ENCODE assay signal across 20 mouse cellular contexts in the genomic region with DNA sequence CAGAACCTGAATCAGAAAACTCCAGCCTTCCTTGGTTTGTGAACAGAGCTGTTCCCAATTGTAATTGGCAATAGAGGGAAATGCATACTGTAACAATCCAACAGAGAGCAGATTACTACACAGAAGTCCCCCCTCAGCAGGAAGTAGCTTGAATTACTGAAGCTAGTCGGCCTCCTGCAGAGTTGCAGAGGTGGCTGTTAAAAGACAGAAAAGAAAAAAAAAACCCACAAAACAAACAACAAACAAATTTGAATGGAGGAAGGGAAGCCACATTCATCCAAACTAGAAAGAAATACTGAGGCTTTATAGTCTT.
DNase-seq lines count a peak whose midpoint lies in the region; ATAC-seq and TF ChIP-seq lines count a peak whose summit lies in the region.
"Had no signal": no experiment of that assay in that cellular context is flagged by ENCODE, and none has a peak within 500 bp of the region (broad histone marks: within the 10 kb centered on the region; RNA-seq: fewer than 3 reads in every experiment).

No protein-coding gene starts in this region.

- H3K4me2 ChIP-seq in embryonic facial prominence, embryonic 14.5 days (ENCODE audit: low read depth, low read length): no peak overlapping the region
- H3K4me2 ChIP-seq in hindbrain, embryonic 15.5 days: no peak overlapping the region
- H3K4me2 ChIP-seq in forebrain, embryonic 16.5 days (ENCODE audit: low read length): no peak overlapping the region
- H3K4me2 ChIP-seq: embryonic facial prominence, embryonic 13.5 days; heart, embryonic 11.5 days; limb, embryonic 13.5 days; liver, embryonic 12.5 days; midbrain, embryonic 12.5 days had no signal

- H3K27ac ChIP-seq in embryonic facial prominence, embryonic 14.5 days (replicated peaks; ENCODE audit: low read depth, low read length): no peak overlapping the region
- no peak overlapping the region for H3K27ac ChIP-seq in embryonic facial prominence, embryonic 10.5 days (replicated peaks)
- peak overlapping the region; percentile 51; the same call in 1 of the 2 replicates for H3K27ac ChIP-seq in hindbrain, embryonic 15.5 days (replicated peaks)
- no peak overlapping the region for H3K27ac ChIP-seq in hindbrain, embryonic 10.5 days
- 0 out of 2 replicates have a peak overlapping the region, but pooled peaks have one; percentile 44 for H3K27ac ChIP-seq in forebrain, embryonic 16.5 days (ENCODE audit: low read length)
- H3K27ac ChIP-seq in kidney, adult 2 months (ENCODE audit: insufficient read depth, low read depth, low read length): no peak overlapping the region
- H3K27ac ChIP-seq: embryonic facial prominence, embryonic 13.5 days; limb, embryonic 13.5 days; liver, embryonic 12.5 days; midbrain, embryonic 12.5 days had no signal

- TF ChIP-seq POLR2A in kidney, adult 2 months (IDR thresholded peaks at IDR 0.05; ENCODE audit: low read depth, low read length): no peak

- H3K27me3 ChIP-seq in embryonic facial prominence, embryonic 14.5 days (replicated peaks; ENCODE audit: control insufficient read depth, insufficient read depth, low read length): no peaks in the 10 kb centered on the region
- H3K27me3 ChIP-seq in embryonic facial prominence, embryonic 10.5 days (replicated peaks; ENCODE audit: low read depth, poor library complexity, severe bottlenecking): no peaks in the 10 kb centered on the region
- no peaks in the 10 kb centered on the region for H3K27me3 ChIP-seq in hindbrain, embryonic 15.5 days
- no peaks in the 10 kb centered on the region for H3K27me3 ChIP-seq in hindbrain, embryonic 10.5 days (ENCODE audit: insufficient read depth, poor library complexity, severe bottlenecking)
- H3K27me3 ChIP-seq in forebrain, embryonic 16.5 days (replicated peaks; ENCODE audit: control insufficient read depth, insufficient read depth, low read length): no peaks in the 10 kb centered on the region
- H3K27me3 ChIP-seq in kidney, adult 2 months (replicated peaks; ENCODE audit: control insufficient read depth, insufficient read depth, low read length): no peaks in the 10 kb centered on the region
- H3K27me3 ChIP-seq: embryonic facial prominence, embryonic 13.5 days; limb, embryonic 13.5 days; liver, embryonic 12.5 days; midbrain, embryonic 12.5 days; Patski had no signal

- ATAC-seq in embryonic facial prominence, embryonic 14.5 days (ENCODE audit: low read depth): no peak
- ATAC-seq in hindbrain, embryonic 15.5 days (ENCODE audit: low FRiP score, low read depth): peak; percentile 56; the same call in 1 of the 2 replicates
- peak; percentile 40 for ATAC-seq in forebrain, embryonic 16.5 days
- ATAC-seq: liver, embryonic 12.5 days; Patski had no signal

- H3K9me3 ChIP-seq in embryonic facial prominence, embryonic 14.5 days (ENCODE audit: control insufficient read depth, low read length): no peaks in the 10 kb centered on the region
- no peaks in the 10 kb centered on the region for H3K9me3 ChIP-seq in embryonic facial prominence, embryonic 10.5 days
- H3K9me3 ChIP-seq in hindbrain, embryonic 15.5 days: no peaks in the 10 kb centered on the region
- no peaks in the 10 kb centered on the region for H3K9me3 ChIP-seq in hindbrain, embryonic 10.5 days
- no peaks in the 10 kb centered on the region for H3K9me3 ChIP-seq in forebrain, embryonic 16.5 days (ENCODE audit: control insufficient read depth, low read length)
- H3K9me3 ChIP-seq: embryonic facial prominence, embryonic 13.5 days; limb, embryonic 13.5 days; liver, embryonic 12.5 days; midbrain, embryonic 12.5 days had no signal

- H3K4me3 ChIP-seq in embryonic facial prominence, embryonic 14.5 days (ENCODE audit: low read depth, low read length): no peak overlapping the region
- no peak overlapping the region for H3K4me3 ChIP-seq in embryonic facial prominence, embryonic 10.5 days
- H3K4me3 ChIP-seq in hindbrain, embryonic 15.5 days: no peak overlapping the region
- no peak overlapping the region for H3K4me3 ChIP-seq in hindbrain, embryonic 10.5 days
- no peak overlapping the region for H3K4me3 ChIP-seq in forebrain, embryonic 16.5 days (replicated peaks; ENCODE audit: low read length)
- no peak overlapping the region for H3K4me3 ChIP-seq in kidney, adult 2 months (ENCODE audit: insufficient read depth, low read depth, low read length)
- H3K4me3 ChIP-seq: embryonic facial prominence, embryonic 13.5 days; limb, embryonic 13.5 days; liver, embryonic 12.5 days; midbrain, embryonic 12.5 days had no signal

- DNase-seq in embryonic facial prominence, embryonic 14.5 days (ENCODE audit: low spot score): peak; percentile 1
- DNase-seq in embryonic facial prominence, embryonic 10.5 days (ENCODE audit: low spot score): no peak
- DNase-seq in hindbrain, embryonic 10.5 days (ENCODE audit: low spot score): no peak
- DNase-seq in ES-CJ7 (ENCODE audit: low read depth, low spot score): peak; percentile 46
- no peak for DNase-seq in thymus, postnatal 10 days (ENCODE audit: low spot score in 2 of 2)
- DNase-seq in kidney, adult 2 months: no peak
- DNase-seq: adrenal gland, postnatal 10 days; cerebellum, adult 2 months; lung, adult 18-20 months; lung, postnatal 10 days; right cerebral cortex, postnatal 25 days; thymus, postnatal 36 days had no signal

- H3K9ac ChIP-seq in embryonic facial prominence, embryonic 14.5 days (ENCODE audit: low read depth, low read length): no peak overlapping the region
- no peak overlapping the region for H3K9ac ChIP-seq in hindbrain, embryonic 15.5 days
- H3K9ac ChIP-seq in forebrain, embryonic 16.5 days (replicated peaks; ENCODE audit: low read depth, low read length): no peak overlapping the region
- H3K9ac ChIP-seq: embryonic facial prominence, embryonic 13.5 days; limb, embryonic 13.5 days; liver, embryonic 12.5 days; midbrain, embryonic 12.5 days had no signal

- no peak for TF ChIP-seq CTCF in kidney, adult 2 months (conservative IDR thresholded peaks at IDR 0.05; ENCODE audit: insufficient read depth, insufficient read length, low read depth, low read length)

- H3K36me3 ChIP-seq in embryonic facial prominence, embryonic 14.5 days (ENCODE audit: control insufficient read depth, insufficient read depth, low read length): no peaks in the 10 kb centered on the region
- no peaks in the 10 kb centered on the region for H3K36me3 ChIP-seq in embryonic facial prominence, embryonic 10.5 days (replicated peaks)
- H3K36me3 ChIP-seq in hindbrain, embryonic 15.5 days: no peaks in the 10 kb centered on the region
- H3K36me3 ChIP-seq in hindbrain, embryonic 10.5 days: no peaks in the 10 kb centered on the region
- H3K36me3 ChIP-seq in forebrain, embryonic 16.5 days (ENCODE audit: control insufficient read depth, insufficient read depth): no peaks in the 10 kb centered on the region
- no peaks in the 10 kb centered on the region for H3K36me3 ChIP-seq in kidney, adult 2 months (ENCODE audit: control insufficient read depth, insufficient read depth, low read length)
- H3K36me3 ChIP-seq: embryonic facial prominence, embryonic 13.5 days; limb, embryonic 13.5 days; liver, embryonic 12.5 days; midbrain, embryonic 12.5 days had no signal

- no peaks in the 10 kb centered on the region for H3K4me1 ChIP-seq in embryonic facial prominence, embryonic 14.5 days (ENCODE audit: control insufficient read depth, insufficient read depth, low read length)
- H3K4me1 ChIP-seq in embryonic facial prominence, embryonic 10.5 days: 0 out of 2 replicates have a peak, but pooled peaks cover 3% of the 10 kb centered on the region
- 0 out of 2 replicates have a peak, but pooled peaks cover 5% of the 10 kb centered on the region for H3K4me1 ChIP-seq in hindbrain, embryonic 15.5 days (replicated peaks)
- H3K4me1 ChIP-seq in hindbrain, embryonic 10.5 days (replicated peaks): no peaks in the 10 kb centered on the region
- peaks cover 6% of the 10 kb centered on the region for H3K4me1 ChIP-seq in forebrain, embryonic 16.5 days (replicated peaks; ENCODE audit: control insufficient read depth, insufficient read depth, low read length)
- H3K4me1 ChIP-seq in kidney, adult 2 months (ENCODE audit: control insufficient read depth, insufficient read depth, low read length): no peaks in the 10 kb centered on the region
- H3K4me1 ChIP-seq: limb, embryonic 13.5 days; liver, embryonic 12.5 days had no signal

- 8% methylated on average over 1 of the region's 1 CpGs for WGBS in embryonic facial prominence, embryonic 14.5 days
- 17% methylated on average over 1 of the region's 1 CpGs for WGBS in embryonic facial prominence, embryonic 10.5 days
- 6% methylated on average over 1 of the region's 1 CpGs for WGBS in hindbrain, embryonic 15.5 days
- 14% methylated on average over 1 of the region's 1 CpGs for WGBS in hindbrain, embryonic 10.5 days
- 4% methylated on average over 1 of the region's 1 CpGs for WGBS in forebrain, embryonic 16.5 days
- WGBS in kidney, adult 2 months: 11% methylated on average over 1 of the region's 1 CpGs

Comparison
In these comparisons a context has a peak if more than half of its experiments do, and no peak if none do; other contexts are left out.
1. DNase-seq: peak in embryonic facial prominence, embryonic 14.5 days (single experiment) and ES-CJ7 (single experiment); none in embryonic facial prominence, embryonic 10.5 days (single experiment), hindbrain, embryonic 10.5 days (single experiment), thymus, postnatal 10 days (0 of 2) and kidney, adult 2 months (single experiment).
2. H3K27ac ChIP-seq: peak in hindbrain, embryonic 15.5 days (single experiment) and forebrain, embryonic 16.5 days (single experiment); none in embryonic facial prominence, embryonic 14.5 days (single experiment), embryonic facial prominence, embryonic 10.5 days (single experiment), hindbrain, embryonic 10.5 days (single experiment) and kidney, adult 2 months (single experiment).